In the genomic region with DNA sequence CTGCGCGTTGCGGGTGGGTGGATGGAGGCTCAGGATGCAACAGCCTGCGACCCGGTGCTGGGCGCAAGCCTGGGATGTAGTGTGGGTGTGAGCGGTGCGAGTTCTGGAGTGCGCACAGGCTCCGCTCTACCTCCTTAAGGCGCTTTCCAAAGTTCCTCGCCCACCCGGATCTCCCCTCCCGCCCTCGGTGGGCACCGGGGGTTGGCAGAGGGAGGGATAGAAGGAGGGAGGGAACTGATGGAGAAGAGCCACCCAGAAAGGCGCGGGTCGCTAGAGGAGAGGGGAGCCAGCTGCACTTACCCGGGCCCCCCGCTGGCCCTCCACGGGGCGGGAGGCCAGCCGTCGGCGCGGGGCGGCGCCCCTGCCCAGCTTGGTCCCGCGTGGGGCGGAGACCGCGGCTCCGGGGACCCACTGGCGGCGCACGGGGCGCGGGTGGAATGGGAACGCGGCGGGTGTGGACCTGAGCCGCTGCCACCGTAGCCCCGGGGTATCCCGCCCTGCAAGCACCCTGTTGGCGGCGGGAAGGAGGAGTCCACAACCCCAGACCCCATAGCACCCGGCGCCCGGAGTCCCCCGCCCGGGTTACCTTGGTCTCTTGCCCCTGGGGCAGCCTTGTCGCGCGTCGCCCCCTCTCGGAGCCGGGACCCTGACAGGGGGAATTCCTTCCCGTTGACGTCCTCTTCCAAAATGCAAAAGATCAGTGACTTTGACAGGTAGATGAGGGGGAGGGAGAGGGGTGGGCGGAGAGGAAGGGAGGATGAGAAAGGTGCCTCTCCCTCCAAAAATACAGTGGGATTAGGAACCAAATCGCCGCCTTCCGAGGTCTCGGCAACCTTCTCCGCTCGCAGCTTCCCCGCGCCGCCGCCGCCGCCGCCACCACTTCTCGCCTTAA, we compare ENCODE assay signal across 8 mouse cellular contexts. TPM values are rescaled to one million over a fixed set of nuclear protein-coding genes. Genes with fewer than 3 reads are reported as not detected.
DNase-seq lines count a peak whose midpoint lies in the region; ATAC-seq and TF ChIP-seq lines count a peak whose summit lies in the region.

No protein-coding gene starts in this region.

- H3K4me2 ChIP-seq in lung, embryonic 15.5 days = peak overlapping the region; percentile 97
- H3K4me2 ChIP-seq in forebrain, embryonic 15.5 days (replicated peaks) = peak overlapping the region; percentile 99
- peak overlapping the region; percentile 100 for H3K4me2 ChIP-seq in intestine, embryonic 16.5 days (ENCODE audit: low read depth, low read length)
- H3K4me2 ChIP-seq in lung, postnatal 0 days (replicated peaks; ENCODE audit: low read depth, low read length) = peak overlapping the region; percentile 99

- H3K4me3 ChIP-seq in lung, embryonic 15.5 days = peak overlapping the region; percentile 57
- H3K4me3 ChIP-seq in cerebellum, adult 2 months (replicated peaks; ENCODE audit: insufficient read depth, low read depth, low read length) = peak overlapping the region; percentile 98
- peak overlapping the region; percentile 58 for H3K4me3 ChIP-seq in forebrain, embryonic 15.5 days
- H3K4me3 ChIP-seq in intestine, embryonic 16.5 days (ENCODE audit: low read length) = peak overlapping the region; percentile 66
- peak overlapping the region; percentile 58 for H3K4me3 ChIP-seq in lung, postnatal 0 days (ENCODE audit: low read depth, low read length)

- DNase-seq in lung, postnatal 14 days = no peak
- peak; percentile 42 to 67 for DNase-seq in cerebellum, adult 2 months
- no peak for DNase-seq in lung, postnatal 0 days (ENCODE audit: low spot score)
- DNase-seq in right cerebral cortex, postnatal 4 days = peak; percentile 42

- H3K4me1 ChIP-seq in lung, embryonic 15.5 days = peaks cover 17% of the 10 kb centered on the region
- H3K4me1 ChIP-seq in cerebellum, adult 2 months (ENCODE audit: control insufficient read depth, insufficient read depth, low read length) = peaks cover 9% of the 10 kb centered on the region
- peaks cover 10% of the 10 kb centered on the region; the same call in 1 of the 2 replicates for H3K4me1 ChIP-seq in forebrain, embryonic 15.5 days
- H3K4me1 ChIP-seq in intestine, embryonic 16.5 days (ENCODE audit: control insufficient read depth, insufficient read depth, low read length) = peaks cover 8% of the 10 kb centered on the region; the same call in 1 of the 2 replicates
- peaks cover 3% of the 10 kb centered on the region; the same call in 1 of the 2 replicates for H3K4me1 ChIP-seq in lung, postnatal 0 days (ENCODE audit: insufficient read depth, low read depth, low read length)

- no peaks in the 10 kb centered on the region for H3K9me3 ChIP-seq in lung, embryonic 15.5 days
- no peaks in the 10 kb centered on the region for H3K9me3 ChIP-seq in forebrain, embryonic 15.5 days
- no peaks in the 10 kb centered on the region for H3K9me3 ChIP-seq in intestine, embryonic 16.5 days (ENCODE audit: control insufficient read depth, low read length)
- H3K9me3 ChIP-seq in lung, postnatal 0 days (ENCODE audit: low read length) = no peaks in the 10 kb centered on the region

- peak overlapping the region; percentile 32 for H3K9ac ChIP-seq in lung, embryonic 15.5 days
- H3K9ac ChIP-seq in forebrain, embryonic 15.5 days (replicated peaks) = peak overlapping the region; percentile 61
- H3K9ac ChIP-seq in intestine, embryonic 16.5 days (ENCODE audit: low read depth, low read length) = peak overlapping the region; percentile 55
- no peak overlapping the region for H3K9ac ChIP-seq in lung, postnatal 0 days (replicated peaks; ENCODE audit: low read depth)

- H3K27ac ChIP-seq in lung, embryonic 15.5 days = no peak overlapping the region
- peak overlapping the region; percentile 29; the same call in 1 of the 2 replicates for H3K27ac ChIP-seq in cerebellum, adult 2 months (ENCODE audit: insufficient read depth, low read length)
- peak overlapping the region; percentile 42 for H3K27ac ChIP-seq in forebrain, embryonic 15.5 days (replicated peaks)
- H3K27ac ChIP-seq in intestine, embryonic 16.5 days (ENCODE audit: low read length) = no peak overlapping the region
- H3K27ac ChIP-seq in lung, postnatal 0 days (ENCODE audit: low read length) = no peak overlapping the region

- no peak for TF ChIP-seq CTCF in cerebellum, adult 2 months (IDR thresholded peaks at IDR 0.05; ENCODE audit: borderline replicate concordance, insufficient read depth, low read depth, low read length)
- no peak for TF ChIP-seq CTCF in lung, postnatal 0 days (IDR thresholded peaks at IDR 0.05)

- no peak for TF ChIP-seq EP300 in lung, postnatal 0 days (IDR thresholded peaks at IDR 0.05)

- peak; percentile 54 for ATAC-seq in lung, embryonic 15.5 days (ENCODE audit: borderline replicate concordance, extremely low read depth, low FRiP score, low TSS enrichment)
- ATAC-seq in forebrain, embryonic 15.5 days (replicated peaks) = peak; percentile 77
- peak; percentile 73 for ATAC-seq in intestine, embryonic 16.5 days
- no peak; the same call in 1 of the 2 replicates for ATAC-seq in lung, postnatal 0 days
- no peak for ATAC-seq in CD4-positive, CD25-positive, alpha-beta regulatory T cell, adult 4 months

- peaks cover 25% of the 10 kb centered on the region for H3K27me3 ChIP-seq in lung, embryonic 15.5 days
- H3K27me3 ChIP-seq in cerebellum, adult 2 months (ENCODE audit: control insufficient read depth, insufficient read depth, low read length) = 0 out of 2 replicates have a peak, but pooled peaks cover 1% of the 10 kb centered on the region
- H3K27me3 ChIP-seq in forebrain, embryonic 15.5 days = no peaks in the 10 kb centered on the region
- H3K27me3 ChIP-seq in intestine, embryonic 16.5 days (replicated peaks; ENCODE audit: control insufficient read depth, insufficient read depth, low read length) = peaks cover 4% of the 10 kb centered on the region; the same call in 1 of the 2 replicates
- H3K27me3 ChIP-seq in lung, postnatal 0 days (replicated peaks; ENCODE audit: insufficient read depth, low read length) = 0 out of 2 replicates have a peak, but pooled peaks cover 9% of the 10 kb centered on the region

- no peaks in the 10 kb centered on the region for H3K36me3 ChIP-seq in lung, embryonic 15.5 days
- no peaks in the 10 kb centered on the region for H3K36me3 ChIP-seq in forebrain, embryonic 15.5 days
- H3K36me3 ChIP-seq in intestine, embryonic 16.5 days (ENCODE audit: control insufficient read depth, insufficient read depth, low read length) = no peaks in the 10 kb centered on the region
- no peaks in the 10 kb centered on the region for H3K36me3 ChIP-seq in lung, postnatal 0 days (ENCODE audit: insufficient read depth, low read length)

- no peak for TF ChIP-seq POLR2A in cerebellum, adult 2 months (IDR thresholded peaks at IDR 0.05; ENCODE audit: borderline replicate concordance, insufficient read depth, low read length)

- WGBS in lung, embryonic 15.5 days = under 1% methylated on average over 76 of the region's 77 CpGs
- under 1% methylated on average over 73 of the region's 77 CpGs for WGBS in cerebellum, adult 2 months
- WGBS in forebrain, embryonic 15.5 days = under 1% methylated on average over 69 of the region's 77 CpGs
- under 1% methylated on average over 73 of the region's 77 CpGs for WGBS in intestine, embryonic 16.5 days
- under 1% methylated on average over 65 of the region's 77 CpGs for WGBS in lung, postnatal 0 days

RNA-seq across cellular contexts. Expression of gene Ntng1, which starts 1.3 kb away (rescaled TPM):
- 2.6 and 2.7 TPM in 2 replicates for polyA plus RNA-seq in lung, embryonic 15.5 days (2015; fragmentation: Nextera tagmentation; extraction: Ambion mirVana)
- 24.9 and 27.8 TPM in 2 replicates for polyA plus RNA-seq in cerebellum, adult 2 months (2012; rRNA removed)
- 11.4 and 16.6 TPM in 2 replicates for polyA plus RNA-seq in forebrain, embryonic 15.5 days (2015; fragmentation: Nextera tagmentation; extraction: Ambion mirVana)
- 2.3 and 3.0 TPM in 2 replicates for polyA plus RNA-seq in intestine, embryonic 16.5 days (2015; fragmentation: Nextera tagmentation; extraction: Ambion mirVana)
- polyA plus RNA-seq in lung, postnatal 0 days (2015; fragmentation: Nextera tagmentation; extraction: Ambion mirVana) = 0.68 and 0.79 TPM in 2 replicates
- not detected for polyA plus RNA-seq in CD4-positive, CD25-positive, alpha-beta regulatory T cell, adult 4 months (2017; shearing (Covaris generic))

Comparison
In these comparisons a context has a peak if more than half of its experiments do, and no peak if none do; other contexts are left out.
1. ATAC-seq: peak in lung, embryonic 15.5 days (single experiment), forebrain, embryonic 15.5 days (single experiment) and intestine, embryonic 16.5 days (single experiment); none in lung, postnatal 0 days (single experiment) and CD4-positive, CD25-positive, alpha-beta regulatory T cell, adult 4 months (single experiment).
2. H3K27ac ChIP-seq: peak in cerebellum, adult 2 months (single experiment) and forebrain, embryonic 15.5 days (single experiment); none in lung, embryonic 15.5 days (single experiment), intestine, embryonic 16.5 days (single experiment) and lung, postnatal 0 days (single experiment).
3. DNase-seq: peak in cerebellum, adult 2 months (2 of 2) and right cerebral cortex, postnatal 4 days (single experiment); none in lung, postnatal 14 days (single experiment) and lung, postnatal 0 days (single experiment).
4. Peak in every context shown above with its lines, with median percentiles within 50 percentile points of each other: H3K4me2 ChIP-seq and H3K4me3 ChIP-seq.